Mouse (Mus musculus) embryonic facial prominence, embryonic 14.5 days (tissue): ENCODE results near the gene Cttnbp2nl. TPM values are rescaled to one million over a fixed set of nuclear protein-coding genes. Genes with fewer than 3 reads are reported as not detected.

Source experiments
- ATAC-seq: fragments of 200-750 bp; cut with Nextera tagmentation; 2 replicates; pipeline ENCODE4 v1.8.0; 2017; ENCODE audit warnings: low read depth, moderate number of reproducible peaks, moderate TSS enrichment
- DNase-seq: peaks from one replicate; pipeline ENCODE4 v3.0.0-alpha.2; 2015; ENCODE audit warnings: low spot score
- H3K27ac ChIP-seq: fragments of 300-500 bp; sonication (generic); replicated peaks from 2 replicates; pipeline ENCODE4 v1.5.1; 2014; ENCODE audit warnings: low read depth, mild to moderate bottlenecking, low read length, moderate library complexity
- H3K27me3 ChIP-seq: fragments of 300-500 bp; sonication (generic); replicated peaks from 2 replicates; pipeline ENCODE4 v1.6.1; 2014; ENCODE audit warnings: low read length; ENCODE audit not compliant: control insufficient read depth, insufficient read depth
- H3K36me3 ChIP-seq: fragments of 300-500 bp; sonication (generic); 2 replicates; pipeline ENCODE4 v1.6.1; 2014; ENCODE audit warnings: low read length, mixed read lengths; ENCODE audit not compliant: control insufficient read depth, insufficient read depth
- H3K4me1 ChIP-seq: fragments of 300-500 bp; sonication (generic); 2 replicates; pipeline ENCODE4 v1.6.1; 2014; ENCODE audit warnings: antibody characterized with exemption, low read length; ENCODE audit not compliant: control insufficient read depth, insufficient read depth
- H3K4me2 ChIP-seq: fragments of 300-500 bp; sonication (generic); 2 replicates; pipeline ENCODE4 v1.6.1; 2014; ENCODE audit warnings: low read depth, mild to moderate bottlenecking, low read length, moderate library complexity, mixed read lengths
- H3K4me3 ChIP-seq: fragments of 300-500 bp; sonication (generic); 2 replicates; pipeline ENCODE4 v1.5.1; 2014; ENCODE audit warnings: low read depth, mild to moderate bottlenecking, low read length
- H3K9ac ChIP-seq: fragments of 300-500 bp; sonication (generic); 2 replicates; pipeline ENCODE4 v1.6.1; 2014; ENCODE audit warnings: low read depth, mild to moderate bottlenecking, low read length, moderate library complexity, mixed read lengths
- H3K9me3 ChIP-seq: fragments of 300-500 bp; sonication (generic); 2 replicates; pipeline ENCODE4 v1.6.1; 2016; ENCODE audit warnings: low read length; ENCODE audit not compliant: control insufficient read depth
- WGBS: fragments of 180-500 bp; shearing (Covaris S2); extraction: QIAGEN DNeasy Blood & Tissue Kit; methylation state at CpG from one replicate; pipeline ENCODE4 v1.1.7; 2014; 5-methylcytosine and 5-hydroxymethylcytosine counted together
- polyA plus RNA-seq: library from polyadenylated mRNA; unstranded; fragments of >200 nt; fragmentation: Nextera tagmentation; extraction: Ambion mirVana; gene quantifications from 2 replicates; pipeline ENCODE4 v1.2.1, GENCODE M21; 2014

Cttnbp2nl gene
- polyA plus RNA-seq, 1 experiment from 2014 or later, result 27.4 TPM

- WGBS, result under 1% methylated on average over 17 of the region's 37 CpGs
- ATAC-seq, result peak; percentile 64; the same call in 1 of the 2 replicates
Observed at GRCm38 (mm10) chr3:105052171-105052936, 592 bp downstream of the Cttnbp2nl start.

DNA sequence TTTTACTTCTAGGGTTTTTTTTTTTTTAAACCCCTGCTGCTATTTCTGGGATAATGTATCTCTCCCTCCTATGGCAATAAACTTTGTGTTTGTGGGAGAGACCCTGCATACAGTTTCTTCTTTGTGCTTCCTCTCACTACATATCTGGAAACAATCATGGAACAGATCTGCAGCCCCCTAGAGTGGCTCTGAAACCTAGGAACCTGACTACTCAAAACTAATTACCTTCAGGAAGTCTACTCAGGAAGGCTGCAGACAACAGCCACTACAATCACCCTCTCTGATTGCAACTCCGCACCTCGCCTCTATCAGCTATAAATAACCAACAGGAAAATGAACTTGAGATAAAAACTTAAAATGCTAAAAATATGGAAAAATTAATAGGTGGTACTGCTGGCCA, 1.8 kb downstream of the Cttnbp2nl start:
- H3K27ac ChIP-seq, result no peak overlapping the region
- H3K9ac ChIP-seq, result 0 out of 2 replicates have a peak overlapping the region, but pooled peaks have one; percentile 5
- H3K4me3 ChIP-seq, result peak overlapping the region; percentile 80
- DNase-seq (no peak), ATAC-seq (no peak)
- H3K36me3 ChIP-seq, result no peaks in the 10 kb centered on the region
- peak overlapping the region; percentile 51 for H3K4me2 ChIP-seq
- 22% methylated on average over 2 of the region's 2 CpGs for WGBS
- no peaks in the 10 kb centered on the region for H3K9me3 ChIP-seq
- peaks cover 22% of the 10 kb centered on the region for H3K4me1 ChIP-seq
- no peaks in the 10 kb centered on the region for H3K27me3 ChIP-seq

More at GRCm38 (mm10) chr3:105052171-105052936, 592 bp downstream of the Cttnbp2nl start:
- no peaks in the 10 kb centered on the region for H3K9me3 ChIP-seq
- H3K27ac ChIP-seq, result peak overlapping the region; percentile 84
- peak overlapping the region; percentile 80 for H3K4me3 ChIP-seq
- peaks cover 22% of the 10 kb centered on the region for H3K4me1 ChIP-seq
- DNase-seq, result peak; percentile 38
- H3K27me3 ChIP-seq, result no peaks in the 10 kb centered on the region
- H3K36me3 ChIP-seq, result no peaks in the 10 kb centered on the region
- peak overlapping the region; percentile 77 for H3K9ac ChIP-seq
- H3K4me2 ChIP-seq, result peak overlapping the region; percentile 51

GRCm38 (mm10) chr3:105049848-105050247, 3.1 kb downstream of the Cttnbp2nl start:
- Histone ChIP-seq H3K4me2 (no peak overlapping the region), H3K36me3 (no peaks in the 10 kb centered on the region), H3K27ac (no peak overlapping the region), H3K9ac (no peak overlapping the region), H3K4me3 (no peak overlapping the region), H3K4me1 (peaks cover 22% of the 10 kb centered on the region), H3K27me3 (no peaks in the 10 kb centered on the region), H3K9me3 (no peaks in the 10 kb centered on the region)
- DNase-seq (no peak), ATAC-seq (no peak)
- 71% methylated on average over 6 of the region's 6 CpGs for WGBS

DNA sequence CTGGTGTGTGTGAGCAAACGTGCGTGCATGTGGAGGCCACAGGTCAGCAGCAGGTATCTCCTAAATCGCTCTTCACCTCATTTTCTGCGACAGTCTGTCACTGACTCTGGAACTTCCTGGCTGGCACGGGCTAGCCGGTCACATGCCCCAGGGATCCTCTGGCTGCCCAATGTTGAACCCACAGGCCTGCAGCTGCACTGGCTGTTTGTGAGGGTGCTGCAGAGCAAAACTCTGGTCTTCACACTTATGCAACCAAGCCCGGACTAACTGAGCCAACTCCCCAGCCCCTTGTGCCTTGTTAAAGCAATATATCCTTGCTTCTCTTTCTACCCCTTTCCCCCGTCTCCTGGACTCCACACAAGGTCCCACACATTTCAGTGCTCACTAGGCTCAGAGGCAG, 5.3 kb downstream of the Cttnbp2nl start:
- Histone ChIP-seq H3K27me3 (no peaks in the 10 kb centered on the region), H3K4me2 (no peak overlapping the region), H3K4me1 (peaks cover 17% of the 10 kb centered on the region), H3K27ac (no peak overlapping the region), H3K9me3 (no peaks in the 10 kb centered on the region), H3K9ac (no peak overlapping the region), H3K36me3 (no peaks in the 10 kb centered on the region), H3K4me3 (no peak overlapping the region)
- DNase-seq (no peak), ATAC-seq (no peak)
- whole genome bisulfite sequencing, result 66% methylated on average over 8 of the region's 8 CpGs

DNA sequence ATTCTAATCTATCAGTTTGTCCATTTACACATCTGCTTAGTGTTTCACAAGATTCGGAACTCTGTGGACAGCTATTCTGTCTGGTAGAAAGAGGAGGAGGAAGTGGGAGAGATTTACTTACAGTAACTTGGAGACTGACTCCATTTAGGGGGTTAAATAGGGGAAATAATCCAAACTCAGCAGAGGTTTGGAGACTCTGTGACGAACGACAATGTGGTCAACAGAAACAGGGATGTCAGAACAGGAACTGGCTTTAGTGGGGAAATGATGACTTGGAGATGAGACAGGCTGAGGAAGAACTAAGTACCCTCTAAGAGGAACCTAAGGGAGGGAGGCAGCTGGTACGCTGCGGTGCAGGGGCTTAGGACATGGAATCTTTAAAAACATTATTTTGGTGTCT, 6.1 kb downstream of the Cttnbp2nl start:
- Histone ChIP-seq H3K4me3 (no peak overlapping the region), H3K4me1 (peaks cover 16% of the 10 kb centered on the region), H3K27ac (no peak overlapping the region), H3K27me3 (no peaks in the 10 kb centered on the region), H3K36me3 (no peaks in the 10 kb centered on the region), H3K9me3 (no peaks in the 10 kb centered on the region), H3K9ac (no peak overlapping the region), H3K4me2 (no peak overlapping the region)
- WGBS, result 66% methylated on average over 5 of the region's 5 CpGs
- no peak for DNase-seq
- ATAC-seq, result no peak

- WGBS, result 83% methylated on average over 5 of the region's 5 CpGs
- no peak overlapping the region for H3K4me3 ChIP-seq
- no peak for DNase-seq
Observed at GRCm38 (mm10) chr3:105043746-105044145, 9.2 kb downstream of the Cttnbp2nl start.

GRCm38 (mm10) chr3:105040983-105041625, 11.8 kb downstream of the Cttnbp2nl start:
- Histone ChIP-seq H3K4me1 (no peaks in the 10 kb centered on the region; the same call in 1 of the 2 replicates), H3K27ac (no peak overlapping the region), H3K4me2 (no peak overlapping the region), H3K4me3 (no peak overlapping the region), H3K27me3 (no peaks in the 10 kb centered on the region), H3K9me3 (no peaks in the 10 kb centered on the region), H3K36me3 (peaks cover 26% of the 10 kb centered on the region), H3K9ac (no peak overlapping the region)
- no peak for DNase-seq
- no peak for ATAC-seq
- 94% methylated on average over 9 of the region's 9 CpGs for WGBS

More at GRCm38 (mm10) chr3:105043746-105044145, 9.2 kb downstream of the Cttnbp2nl start:
- Histone ChIP-seq H3K4me1 (peaks cover 3% of the 10 kb centered on the region), H3K36me3 (peaks cover 2% of the 10 kb centered on the region; the same call in 1 of the 2 replicates), H3K27me3 (no peaks in the 10 kb centered on the region), H3K27ac (no peak overlapping the region), H3K9ac (no peak overlapping the region), H3K9me3 (no peaks in the 10 kb centered on the region), H3K4me2 (no peak overlapping the region)
- no peak for ATAC-seq

DNA sequence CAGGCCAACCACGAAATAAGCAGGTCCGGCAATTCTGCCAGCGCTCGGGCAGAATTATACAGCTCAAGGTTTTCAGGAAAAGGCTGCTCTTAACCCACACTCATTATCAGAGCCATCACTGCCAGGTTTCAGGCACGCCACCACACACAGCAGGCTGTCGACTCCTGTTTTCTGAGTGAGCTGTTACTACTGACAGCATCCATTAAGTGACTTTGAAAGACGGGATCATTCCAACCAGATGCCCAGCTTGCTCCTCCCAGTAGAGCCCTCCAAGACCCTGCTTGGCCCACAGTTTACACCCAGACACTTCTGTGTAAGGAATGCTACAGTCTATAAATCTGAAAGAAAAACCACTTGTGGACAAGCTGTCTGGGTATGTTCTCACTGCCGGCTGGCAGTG, 12.9 kb downstream of the Cttnbp2nl start:
- Histone ChIP-seq H3K27ac (no peak overlapping the region), H3K4me1 (no peaks in the 10 kb centered on the region; the same call in 1 of the 2 replicates), H3K27me3 (no peaks in the 10 kb centered on the region), H3K36me3 (peaks cover 37% of the 10 kb centered on the region), H3K9me3 (no peaks in the 10 kb centered on the region), H3K9ac (no peak overlapping the region), H3K4me2 (no peak overlapping the region), H3K4me3 (no peak overlapping the region)
- DNase-seq (no peak), ATAC-seq (peak; percentile 68)
- 47% methylated on average over 8 of the region's 8 CpGs for WGBS
